Mouse (Mus musculus) erythroblast, adult 5-6 weeks (primary cell): ENCODE results near the gene Gm45062. TPM values are rescaled to one million over a fixed set of nuclear protein-coding genes. Genes with fewer than 3 reads are reported as not detected.
A peak's percentile ranks its signal among the peaks of the same experiment; 100 is the strongest.

Source experiments
- ATAC-seq: replicated peaks from 2 replicates; pipeline ENCODE4 v1.8.0; 2016; ENCODE audit warnings: moderate number of reproducible peaks, mild to moderate bottlenecking, moderate TSS enrichment, inconsistent platforms; ENCODE audit not compliant: poor library complexity, low FRiP score, severe bottlenecking
- total RNA-seq, 2 experiments: library from RNA; stranded (forward) in 1 of 2; stranded (reverse) in 1 of 2; fragments of 150-400 nt in 1 of 2; fragments of 200-764, 138-1000 nt in 1 of 2; gene quantifications; 2 replicates each; pipeline versions ENCODE4 v1.2.3 to v1.2.4; 2015 to 2017; ENCODE audit warnings: low replicate concordance in 2 of 2

The Gm45062 gene
- total RNA-seq, 2 experiments from 2014 or later, result 2.7 to 4.1 TPM

DNA sequence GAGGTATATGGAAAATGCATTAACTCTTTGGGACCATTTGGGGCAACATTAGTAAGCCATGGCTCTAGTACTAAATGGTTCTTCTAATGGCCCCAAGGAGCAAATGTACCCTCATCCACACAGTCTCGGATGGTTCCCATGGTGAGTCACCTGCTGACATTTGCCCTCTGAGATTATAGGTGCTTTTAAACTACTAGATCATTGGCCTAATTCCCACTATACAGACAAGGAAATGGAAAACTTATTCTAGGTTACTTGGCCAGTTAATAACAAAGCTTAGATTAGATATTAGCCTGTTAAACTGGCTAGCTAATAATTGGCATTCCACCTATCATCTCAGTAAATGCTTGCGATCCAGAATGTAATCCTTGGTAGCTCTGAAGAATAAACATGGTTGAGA, 203.2 kb downstream of the Gm45062 start:
- no peak for ATAC-seq

- no peak for ATAC-seq
These were observed 206.1 kb downstream of the Gm45062 start for GRCm38 (mm10) chr6:8465388-8465787.

- ATAC-seq, result no peak
These were observed 206.7 kb downstream of the Gm45062 start for GRCm38 (mm10) chr6:8465985-8466384.

GRCm38 (mm10) chr6:8467667-8468337, 208.6 kb downstream of the Gm45062 start:
- no peak for ATAC-seq

DNA sequence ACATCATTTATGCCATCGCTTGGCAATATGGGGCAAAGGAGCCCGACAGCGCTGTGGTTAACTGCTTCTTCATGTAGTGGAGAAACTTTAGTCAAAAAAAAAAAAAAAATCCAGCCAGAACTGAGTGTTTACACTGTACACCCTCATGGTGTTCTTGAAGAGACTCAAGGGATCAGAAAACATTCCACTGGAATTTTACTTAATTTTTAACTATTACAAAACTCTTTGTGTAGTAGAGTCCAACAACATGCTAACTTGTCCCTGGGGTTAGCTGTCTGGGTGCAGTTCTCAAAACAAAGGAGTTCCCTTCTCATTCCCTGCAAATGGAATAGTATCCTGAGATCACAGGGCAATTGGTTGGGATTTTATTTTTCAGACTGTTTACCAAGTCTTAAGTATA, 210.7 kb downstream of the Gm45062 start:
- ATAC-seq, result no peak

DNA sequence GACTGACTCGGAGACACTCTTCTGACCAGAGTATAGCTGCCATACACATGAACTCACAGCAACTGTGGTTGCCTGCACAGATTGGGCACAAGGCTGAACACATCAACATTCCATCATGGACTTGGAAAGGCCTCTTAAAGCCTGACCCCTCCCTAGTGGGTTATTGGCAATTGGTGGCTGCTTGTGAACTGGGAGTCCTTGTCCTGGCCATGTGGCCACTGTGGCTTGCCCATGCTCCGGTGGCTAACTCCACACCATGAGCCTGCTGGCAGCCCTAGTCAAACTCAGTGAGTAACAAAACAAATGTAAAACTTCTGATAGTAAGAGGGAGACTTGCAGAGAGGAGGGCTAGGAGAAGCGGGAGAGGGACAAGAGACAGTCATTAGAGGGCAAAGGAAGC, 212.9 kb downstream of the Gm45062 start:
- ATAC-seq, result no peak

DNA sequence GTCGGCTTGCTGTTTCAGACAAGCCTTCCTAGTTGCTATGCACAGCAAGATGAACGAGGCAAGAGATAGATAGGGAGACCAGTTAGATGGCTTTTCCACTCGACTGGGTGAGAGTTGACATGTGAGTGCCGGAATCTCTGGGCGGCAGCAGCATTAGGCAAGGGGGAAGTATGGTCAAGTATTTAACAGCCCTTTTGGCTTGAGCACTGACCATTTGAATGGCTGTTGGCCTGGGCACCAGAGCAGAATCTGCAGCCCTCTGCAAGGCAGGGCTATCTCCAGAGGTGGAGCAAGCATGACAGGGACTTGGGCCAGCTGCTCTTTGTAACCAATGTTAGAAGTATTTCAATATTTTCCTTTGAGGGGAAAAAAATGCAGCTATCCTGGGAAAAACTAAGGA, 213.7 kb downstream of the Gm45062 start:
- ATAC-seq, result no peak

GRCm38 (mm10) chr6:8473498-8473897, 214.2 kb downstream of the Gm45062 start:
- no peak for ATAC-seq

- ATAC-seq, result no peak
These were observed 215.1 kb downstream of the Gm45062 start for GRCm38 (mm10) chr6:8474316-8474715.

GRCm38 (mm10) chr6:8474820-8475219, 215.6 kb downstream of the Gm45062 start:
- ATAC-seq, result no peak

DNA sequence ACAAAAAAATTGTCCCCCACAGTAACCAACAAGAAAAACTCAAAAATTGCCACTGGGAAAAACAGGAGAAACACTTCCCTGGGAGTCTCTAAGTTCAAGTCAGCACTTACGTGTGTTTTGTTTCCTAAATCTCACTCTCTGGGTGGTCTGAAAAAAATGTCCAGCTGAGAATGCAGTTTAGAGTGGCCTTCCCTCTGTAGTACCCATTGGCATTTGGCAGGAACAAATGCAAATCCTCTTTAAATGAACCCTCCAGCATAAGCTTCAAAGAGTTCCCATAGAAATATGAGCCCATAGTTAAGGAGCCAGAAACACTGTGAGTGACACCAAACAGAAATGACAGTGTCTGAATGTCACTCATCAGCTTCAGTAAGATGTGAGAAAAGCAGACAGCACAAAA, 219.9 kb downstream of the Gm45062 start:
- ATAC-seq, result no peak

DNA sequence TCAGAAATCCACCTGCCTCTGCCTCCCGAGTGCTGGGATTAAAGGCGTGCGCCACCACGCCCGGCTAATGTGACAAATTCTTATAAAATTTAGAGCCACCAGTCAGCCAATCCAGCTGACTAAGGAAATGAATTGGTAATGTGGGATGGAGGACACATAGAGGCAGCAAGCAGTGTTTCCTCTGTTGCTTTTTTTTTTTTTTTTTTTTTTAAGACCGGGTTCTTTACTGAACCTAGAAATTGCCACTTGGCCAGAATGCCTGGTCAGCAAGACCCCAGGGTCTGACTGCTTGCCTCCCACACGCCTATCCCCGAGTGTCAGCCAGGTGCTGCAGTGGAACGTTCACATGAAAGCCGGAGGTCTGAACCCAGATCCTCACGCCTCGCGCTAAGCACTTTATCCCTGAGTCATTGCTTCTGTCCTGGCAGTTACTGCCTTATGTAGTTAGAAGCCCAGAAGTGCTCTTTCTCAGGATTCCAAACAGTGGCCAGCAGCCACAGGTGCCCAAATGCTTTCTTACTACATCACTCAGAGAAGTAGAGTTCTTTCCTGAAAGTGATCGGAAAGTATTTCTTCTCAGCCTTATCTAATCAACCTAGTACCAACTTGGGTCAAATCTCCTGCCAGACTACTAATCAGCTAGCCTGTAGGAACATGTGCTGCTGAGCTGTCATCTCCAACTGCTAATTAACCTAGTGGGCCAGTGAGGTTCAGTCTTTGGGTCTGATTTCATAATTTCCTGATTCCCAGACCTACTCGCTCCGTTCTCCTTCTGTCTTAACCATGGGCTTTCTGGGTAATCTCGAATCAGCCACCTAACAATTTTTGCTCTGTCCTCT, 225.4 kb downstream of the Gm45062 start:
- peak; percentile 65 for ATAC-seq

DNA sequence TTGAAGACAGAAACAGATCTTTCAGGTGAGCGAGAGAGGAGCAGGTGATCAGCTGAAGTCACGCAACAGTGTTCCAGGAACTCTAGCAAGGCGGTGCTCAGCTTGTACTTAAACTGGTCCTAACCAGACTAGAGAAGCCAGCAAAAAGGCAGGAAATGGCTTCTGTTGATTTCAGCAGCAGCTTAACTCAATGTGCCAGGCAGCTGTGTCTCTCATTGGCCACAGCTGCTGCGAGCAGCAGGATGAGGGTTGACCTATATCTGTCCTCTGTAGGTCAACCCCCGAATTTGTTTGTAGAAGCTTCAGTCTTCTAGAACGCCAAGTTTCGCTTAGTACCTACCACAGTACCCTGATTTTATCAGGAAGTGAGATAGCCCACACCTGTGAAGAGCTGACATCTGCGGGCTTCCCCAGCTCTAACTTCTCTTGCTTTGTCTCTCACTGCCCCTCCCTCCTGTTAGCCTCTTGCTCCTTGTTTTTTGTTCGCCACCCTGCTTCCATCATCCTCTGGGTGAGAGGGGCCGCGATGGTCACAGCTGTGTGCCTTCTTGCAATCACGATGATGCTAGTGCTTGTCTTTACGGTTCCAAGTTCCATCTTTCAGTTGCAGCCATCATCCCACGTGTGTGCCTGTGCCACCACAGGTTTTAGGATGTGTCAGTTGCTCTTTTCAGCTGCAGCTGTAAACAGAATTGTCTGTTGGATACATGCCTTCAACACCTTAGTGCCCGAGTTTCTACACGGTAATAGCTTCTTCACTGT, 226.3 kb downstream of the Gm45062 start:
- ATAC-seq, result no peak

DNA sequence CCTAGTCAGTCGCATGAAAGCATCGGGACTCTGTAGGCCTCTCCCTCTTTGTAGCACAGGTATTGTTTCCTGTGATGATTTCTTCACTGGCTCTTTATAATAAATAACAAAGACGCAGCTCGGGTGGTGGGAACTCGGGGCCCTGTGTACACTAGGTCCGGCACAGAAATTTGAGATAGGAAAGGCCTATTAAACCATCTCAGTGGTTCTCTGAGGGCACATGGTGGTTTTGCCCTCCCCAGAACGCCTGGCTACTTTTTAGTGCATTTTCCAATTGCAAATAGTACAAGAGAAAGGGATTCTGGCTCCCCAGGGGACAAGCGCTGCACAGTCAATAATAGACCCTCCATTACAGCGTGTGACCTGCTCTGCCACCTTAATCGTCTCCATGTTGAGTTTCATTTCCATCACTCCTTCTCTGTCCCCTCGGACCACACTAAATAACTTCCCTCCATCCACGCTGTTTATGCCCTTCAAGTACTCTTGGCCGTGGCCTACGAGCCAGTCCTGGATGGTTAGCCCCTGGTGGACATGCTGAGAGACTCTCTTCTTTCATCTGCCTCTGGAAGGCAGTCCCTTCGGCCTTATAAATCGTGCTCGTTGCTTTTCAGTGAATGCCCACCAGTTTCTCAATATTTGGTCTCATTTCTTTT, 227.3 kb downstream of the Gm45062 start:
- no peak for ATAC-seq

DNA sequence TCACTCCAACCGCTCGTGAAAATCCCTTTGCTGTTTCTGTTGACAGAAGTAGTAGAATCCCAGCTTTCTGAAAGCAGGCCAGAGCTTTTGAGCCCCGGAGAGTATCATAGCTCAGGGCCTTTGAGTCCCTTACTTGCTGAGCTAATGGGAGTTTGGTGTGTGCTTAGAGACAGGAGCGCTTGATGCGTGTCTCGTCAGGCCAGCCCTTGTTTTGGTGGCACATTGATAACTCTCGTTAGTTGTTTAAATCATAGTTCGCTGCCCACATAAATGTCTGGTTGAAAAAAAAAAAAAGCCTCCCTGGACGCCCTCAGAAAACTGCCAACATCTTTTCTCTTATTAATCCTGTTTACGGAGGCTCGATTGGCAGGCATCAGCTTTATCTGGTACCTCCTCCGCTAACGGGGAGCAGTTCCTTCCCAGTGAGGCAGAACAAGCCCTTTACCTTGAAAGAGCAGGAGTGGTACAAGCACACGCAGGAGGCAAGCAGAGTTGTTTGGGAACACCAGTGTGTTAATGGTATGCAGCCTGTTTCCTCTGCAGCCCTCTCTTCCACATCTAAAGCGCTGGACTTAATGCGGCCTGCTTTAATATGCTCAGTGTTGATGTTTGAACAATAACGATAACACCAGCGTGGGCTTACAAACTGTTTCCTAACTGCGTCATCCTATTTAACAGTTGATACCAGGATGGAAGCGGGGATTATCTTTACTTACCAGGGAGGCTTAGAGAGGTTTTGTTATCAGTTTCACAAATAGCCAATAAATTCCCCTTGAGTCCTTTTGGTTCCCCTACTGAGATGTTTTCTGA, 228.0 kb downstream of the Gm45062 start:
- peak; percentile 72 for ATAC-seq

- ATAC-seq, result no peak
These were observed 229.0 kb downstream of the Gm45062 start for GRCm38 (mm10) chr6:8488249-8488648.

GRCm38 (mm10) chr6:8489266-8489665, 230.0 kb downstream of the Gm45062 start:
- ATAC-seq, result no peak

- no peak for ATAC-seq
These were observed 230.8 kb downstream of the Gm45062 start for GRCm38 (mm10) chr6:8489938-8490585.

DNA sequence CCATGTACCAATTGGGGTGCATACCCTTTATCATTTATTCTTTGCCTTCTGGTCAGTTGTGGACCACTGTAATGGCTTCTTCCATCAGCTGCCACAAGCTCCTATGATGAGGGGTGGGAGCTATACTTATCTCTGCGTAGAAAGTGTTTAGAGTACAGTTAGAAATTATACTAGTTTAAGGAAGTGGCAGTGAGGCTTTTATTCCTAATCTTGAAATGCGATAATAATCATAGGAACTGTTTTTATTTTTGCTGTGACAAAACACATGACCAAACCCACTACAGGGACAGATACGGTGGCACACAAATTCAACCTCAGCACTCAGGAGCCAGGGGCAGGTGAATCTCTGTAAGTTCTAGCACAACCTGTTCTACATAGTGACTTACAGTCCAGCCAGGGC, 233.0 kb downstream of the Gm45062 start:
- ATAC-seq, result no peak
